Mouse (Mus musculus): ENCODE data around the gene Ctss. TPM values are rescaled to one million over a fixed set of nuclear protein-coding genes. Genes with fewer than 3 reads are reported as not detected.

The Ctss gene
- polyA plus RNA-seq, 1 experiment = 18.1 TPM

DNA sequence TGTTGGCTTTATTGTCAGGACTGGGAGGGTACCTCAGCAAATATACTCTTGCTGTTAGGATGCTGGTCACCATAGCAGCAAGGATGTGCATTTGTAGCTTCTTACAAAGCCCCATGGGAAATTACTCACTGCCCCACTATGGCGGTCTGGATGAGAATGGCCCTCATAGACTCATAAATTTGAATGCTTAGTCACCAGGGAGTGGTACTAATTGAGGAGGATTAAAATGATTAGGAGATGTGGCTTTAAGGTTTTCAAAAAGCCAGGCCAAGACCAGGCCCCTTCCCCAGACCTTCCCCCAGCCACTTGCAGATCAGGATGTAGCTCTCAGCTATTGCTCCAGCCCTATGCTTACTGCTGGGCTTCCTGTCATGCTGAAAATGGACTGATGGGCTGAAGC is 23.6 kb downstream of the Ctss start:
- no peaks in the 10 kb centered on the region for H3K4me1 ChIP-seq (ENCODE audit: control insufficient read depth, insufficient read depth, low read length)
- DNase-seq = no peak
- no peak overlapping the region for H3K27ac ChIP-seq (ENCODE audit: insufficient read depth, low read depth, low read length)
- TF ChIP-seq CTCF (conservative IDR thresholded peaks at IDR 0.05; ENCODE audit: insufficient read depth, insufficient read length, low read depth, low read length) (no peak), POLR2A (IDR thresholded peaks at IDR 0.05; ENCODE audit: low read depth, low read length) (no peak)
- no peak overlapping the region for H3K4me3 ChIP-seq (ENCODE audit: insufficient read depth, low read depth, low read length)
- 85% methylated on average over 1 of the region's 1 CpGs for WGBS
- no peaks in the 10 kb centered on the region for H3K36me3 ChIP-seq (ENCODE audit: control insufficient read depth, insufficient read depth, low read length)
- no peaks in the 10 kb centered on the region for H3K27me3 ChIP-seq (replicated peaks; ENCODE audit: control insufficient read depth, insufficient read depth, low read length)

DNA sequence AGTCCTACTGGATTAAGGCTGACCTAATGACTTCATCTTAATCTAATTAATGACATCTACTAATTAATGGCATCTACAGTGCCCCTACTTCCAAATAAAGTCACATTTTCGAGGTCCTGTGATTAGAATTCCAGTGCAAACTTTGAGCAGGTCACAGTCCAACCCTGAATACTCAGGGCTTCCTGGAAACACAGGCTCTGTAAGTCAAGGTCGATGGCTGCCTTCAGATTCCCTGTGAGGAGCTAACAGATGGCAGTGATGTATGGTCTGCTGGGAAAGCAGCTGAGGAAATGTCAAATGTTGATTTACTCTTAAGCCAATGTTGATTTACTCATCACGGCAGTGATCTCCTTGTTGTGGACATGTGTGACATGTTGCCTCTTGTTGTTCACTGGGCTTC is 27.4 kb downstream of the Ctss start:
- Histone ChIP-seq H3K27me3 (replicated peaks; ENCODE audit: control insufficient read depth, insufficient read depth, low read length) (no peaks in the 10 kb centered on the region), H3K36me3 (ENCODE audit: control insufficient read depth, insufficient read depth, low read length) (no peaks in the 10 kb centered on the region), H3K27ac (ENCODE audit: insufficient read depth, low read depth, low read length) (no peak overlapping the region), H3K4me1 (ENCODE audit: control insufficient read depth, insufficient read depth, low read length) (no peaks in the 10 kb centered on the region), H3K4me3 (ENCODE audit: insufficient read depth, low read depth, low read length) (no peak overlapping the region)
- 37% methylated on average over 3 of the region's 3 CpGs for WGBS
- TF ChIP-seq CTCF (conservative IDR thresholded peaks at IDR 0.05; ENCODE audit: insufficient read depth, insufficient read length, low read depth, low read length) = no peak
- no peak for TF ChIP-seq POLR2A (IDR thresholded peaks at IDR 0.05; ENCODE audit: low read depth, low read length)
- peak; percentile 2 for DNase-seq

DNA sequence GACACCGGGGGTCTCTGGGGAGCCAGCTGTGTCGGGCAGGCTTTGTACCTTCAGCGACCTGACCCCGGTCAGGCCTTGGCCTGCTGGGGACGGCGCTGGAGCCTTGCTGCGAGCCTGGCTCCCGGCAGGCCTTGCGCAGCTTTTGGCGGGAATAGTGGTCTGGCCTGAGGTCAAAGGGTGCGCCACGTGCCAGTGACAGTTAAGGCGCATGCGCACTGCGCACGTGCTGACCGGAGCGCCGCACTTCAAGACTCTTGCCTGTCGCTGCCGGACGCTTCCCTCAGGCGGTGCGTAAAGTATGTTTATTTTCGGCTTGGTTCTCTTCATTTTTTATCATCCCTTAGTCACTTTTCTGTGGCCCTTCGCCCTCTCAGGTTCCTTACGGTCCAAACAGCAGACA is 32.9 kb downstream of the Ctss start, which contains the start of gene Hormad1:
Gene Hormad1 (plus strand): TSS at position 241 of the 400 bp plus-strand sequence.
- Histone ChIP-seq H3K27ac (ENCODE audit: insufficient read depth, low read depth, low read length) (no peak within 1 kb of the TSS), H3K4me1 (ENCODE audit: control insufficient read depth, insufficient read depth, low read length) (no peaks in the 10 kb centered on the region), H3K27me3 (replicated peaks; ENCODE audit: control insufficient read depth, insufficient read depth, low read length) (no peaks in the 10 kb centered on the region), H3K36me3 (ENCODE audit: control insufficient read depth, insufficient read depth, low read length) (no peaks in the 10 kb centered on the region), H3K4me3 (ENCODE audit: insufficient read depth, low read depth, low read length) (no peak within 1 kb of the TSS)
- DNase-seq = no peak
- TF ChIP-seq POLR2A (IDR thresholded peaks at IDR 0.05; ENCODE audit: low read depth, low read length) = no peak
- TF ChIP-seq CTCF (conservative IDR thresholded peaks at IDR 0.05; ENCODE audit: insufficient read depth, insufficient read length, low read depth, low read length) = no peak
- WGBS = 90% methylated on average over 27 of the region's 27 CpGs

DNA sequence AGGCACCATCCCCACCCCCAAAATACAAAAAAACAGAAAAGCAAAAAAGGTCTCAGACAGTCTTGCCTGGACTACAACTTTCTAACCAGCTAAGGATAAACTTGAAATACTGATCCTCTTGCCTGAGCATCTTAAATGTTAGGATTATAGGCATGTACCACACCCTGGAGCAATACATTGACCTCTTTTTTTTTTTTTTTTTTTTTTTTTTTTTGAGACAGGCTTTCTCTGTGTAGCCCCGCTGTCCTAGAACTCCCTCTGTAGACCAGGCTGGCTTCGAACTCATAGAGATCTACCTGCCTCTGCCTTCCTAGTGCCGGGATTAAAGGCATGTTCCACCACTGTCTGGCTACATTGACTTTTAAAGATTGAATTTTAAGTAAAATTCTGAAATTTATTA is 34.2 kb downstream of the Ctss start:
- H3K27me3 ChIP-seq (replicated peaks; ENCODE audit: control insufficient read depth, insufficient read depth, low read length) = no peaks in the 10 kb centered on the region
- DNase-seq = no peak
- WGBS = 89% methylated on average over 3 of the region's 3 CpGs
- TF ChIP-seq CTCF (conservative IDR thresholded peaks at IDR 0.05; ENCODE audit: insufficient read depth, insufficient read length, low read depth, low read length) (no peak), POLR2A (IDR thresholded peaks at IDR 0.05; ENCODE audit: low read depth, low read length) (no peak)
- H3K4me3 ChIP-seq (ENCODE audit: insufficient read depth, low read depth, low read length) = no peak overlapping the region
- H3K4me1 ChIP-seq (ENCODE audit: control insufficient read depth, insufficient read depth, low read length) = no peaks in the 10 kb centered on the region
- H3K36me3 ChIP-seq (ENCODE audit: control insufficient read depth, insufficient read depth, low read length) = no peaks in the 10 kb centered on the region
- H3K27ac ChIP-seq (ENCODE audit: insufficient read depth, low read depth, low read length) = no peak overlapping the region

DNA sequence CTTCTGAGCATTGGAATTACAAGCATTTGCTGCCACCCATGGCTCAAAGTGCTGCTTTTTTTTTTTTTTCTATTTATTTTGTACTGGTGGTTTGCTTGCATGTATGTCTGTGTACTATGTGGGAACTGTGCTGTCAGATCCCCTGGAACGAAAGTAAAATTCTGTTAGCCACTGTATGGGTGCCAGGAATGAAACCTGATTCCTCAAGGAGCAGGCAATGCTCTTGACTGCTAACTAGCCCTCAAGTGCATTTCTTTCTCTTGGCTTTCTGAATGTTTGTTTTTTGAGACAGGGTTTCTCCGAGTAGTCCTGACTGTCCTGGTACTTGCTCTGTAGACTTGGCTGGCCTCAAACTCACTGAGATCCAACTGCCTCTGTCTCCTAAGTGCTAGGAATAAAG is 35.2 kb downstream of the Ctss start:
- no peak for TF ChIP-seq POLR2A (IDR thresholded peaks at IDR 0.05; ENCODE audit: low read depth, low read length)
- TF ChIP-seq CTCF (conservative IDR thresholded peaks at IDR 0.05; ENCODE audit: insufficient read depth, insufficient read length, low read depth, low read length) = no peak
- DNase-seq = no peak
- no peaks in the 10 kb centered on the region for H3K4me1 ChIP-seq (ENCODE audit: control insufficient read depth, insufficient read depth, low read length)
- no peak overlapping the region for H3K4me3 ChIP-seq (ENCODE audit: insufficient read depth, low read depth, low read length)
- WGBS = 64% methylated on average over 2 of the region's 2 CpGs
- no peaks in the 10 kb centered on the region for H3K36me3 ChIP-seq (ENCODE audit: control insufficient read depth, insufficient read depth, low read length)
- no peak overlapping the region for H3K27ac ChIP-seq (ENCODE audit: insufficient read depth, low read depth, low read length)
- no peaks in the 10 kb centered on the region for H3K27me3 ChIP-seq (replicated peaks; ENCODE audit: control insufficient read depth, insufficient read depth, low read length)

DNA sequence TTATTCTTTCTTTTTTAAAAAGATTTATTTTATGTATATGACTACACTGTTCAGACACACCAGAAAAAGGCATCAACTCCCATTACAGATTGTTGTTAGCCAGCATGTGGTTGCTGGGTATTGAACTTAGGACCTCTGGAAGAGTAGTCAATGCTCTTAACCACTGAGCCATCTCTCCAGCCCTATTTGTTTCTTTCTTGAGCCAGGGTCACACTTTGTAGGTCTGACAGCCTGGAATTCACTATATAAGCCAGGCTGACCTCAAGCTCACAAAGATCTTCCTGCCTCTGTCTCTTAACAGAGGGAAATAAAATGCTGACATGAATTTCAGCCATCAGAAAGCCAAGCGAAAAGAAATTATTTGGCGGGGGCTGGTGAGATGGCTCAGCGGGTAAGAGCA is 43.0 kb downstream of the Ctss start:
- no peak for TF ChIP-seq POLR2A (IDR thresholded peaks at IDR 0.05; ENCODE audit: low read depth, low read length)
- no peak for TF ChIP-seq CTCF (conservative IDR thresholded peaks at IDR 0.05; ENCODE audit: insufficient read depth, insufficient read length, low read depth, low read length)
- no peaks in the 10 kb centered on the region for H3K4me1 ChIP-seq (ENCODE audit: control insufficient read depth, insufficient read depth, low read length)
- H3K4me3 ChIP-seq (ENCODE audit: insufficient read depth, low read depth, low read length) = no peak overlapping the region
- 90% methylated on average over 3 of the region's 3 CpGs for WGBS
- no peaks in the 10 kb centered on the region for H3K36me3 ChIP-seq (ENCODE audit: control insufficient read depth, insufficient read depth, low read length)
- no peak for DNase-seq
- H3K27ac ChIP-seq (ENCODE audit: insufficient read depth, low read depth, low read length) = no peak overlapping the region
- no peaks in the 10 kb centered on the region for H3K27me3 ChIP-seq (replicated peaks; ENCODE audit: control insufficient read depth, insufficient read depth, low read length)

DNA sequence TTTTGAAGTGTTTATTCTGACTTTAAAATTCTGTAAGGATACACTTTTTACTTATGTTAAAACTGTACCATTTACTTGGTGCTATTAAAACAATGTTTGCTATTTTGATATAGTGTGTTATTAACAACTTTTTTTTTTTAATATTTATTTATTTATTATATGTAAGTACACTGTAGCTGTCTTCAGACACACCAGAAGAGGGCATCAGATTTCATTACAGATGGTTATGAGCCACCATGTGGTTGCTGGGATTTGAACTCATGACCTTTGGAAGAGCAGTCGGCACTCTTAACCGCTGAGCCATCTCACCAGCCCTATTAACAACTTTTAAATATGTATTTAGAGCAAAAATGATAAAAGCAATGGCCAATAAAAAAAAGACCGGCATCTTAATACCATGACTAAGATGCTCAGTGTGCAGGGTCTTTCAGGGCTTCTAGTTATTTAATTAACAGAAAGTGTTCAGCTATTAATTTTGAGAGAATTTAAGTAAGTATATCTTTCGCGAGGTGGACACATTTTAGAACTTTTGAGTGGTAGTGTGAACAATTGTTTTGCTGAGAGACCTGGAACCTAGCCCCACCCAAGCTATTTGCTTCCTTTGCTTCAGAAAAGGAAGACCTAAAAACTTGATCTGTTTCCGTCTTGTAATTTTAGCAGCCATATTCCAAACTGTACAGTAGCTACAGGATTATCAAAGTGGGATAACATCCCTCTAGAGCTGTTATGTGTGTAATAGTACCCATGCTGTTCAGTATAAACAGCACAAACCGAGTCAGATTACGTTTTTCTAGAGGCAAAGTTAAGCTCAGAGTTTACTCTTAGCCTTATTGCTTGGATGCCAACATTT is 61.4 kb downstream of the Ctss start:
- H3K27ac ChIP-seq (ENCODE audit: insufficient read depth, low read depth, low read length) = no peak overlapping the region
- no peak for DNase-seq
- no peak overlapping the region for H3K4me3 ChIP-seq (ENCODE audit: insufficient read depth, low read depth, low read length)
- TF ChIP-seq CTCF (conservative IDR thresholded peaks at IDR 0.05; ENCODE audit: insufficient read depth, insufficient read length, low read depth, low read length) (no peak), POLR2A (IDR thresholded peaks at IDR 0.05; ENCODE audit: low read depth, low read length) (no peak)
- no peaks in the 10 kb centered on the region; the same call in 1 of the 2 replicates for H3K36me3 ChIP-seq (ENCODE audit: control insufficient read depth, insufficient read depth, low read length)
- 33% methylated on average over 8 of the region's 8 CpGs for WGBS
- H3K4me1 ChIP-seq (ENCODE audit: control insufficient read depth, insufficient read depth, low read length) = 0 out of 2 replicates have a peak, but pooled peaks cover 2% of the 10 kb centered on the region
- H3K27me3 ChIP-seq (replicated peaks; ENCODE audit: control insufficient read depth, insufficient read depth, low read length) = no peaks in the 10 kb centered on the region
